Mouse (Mus musculus): Measurements from ENCODE around the gene Jade1. TPM values are rescaled to one million over a fixed set of nuclear protein-coding genes. Genes with fewer than 3 reads are reported as not detected.

The Jade1 gene
- polyA plus RNA-seq, 1 experiment from 2014 or later: 10.3 TPM

GRCm38 (mm10) chr3:41569943-41570342 is 14.4 kb downstream of the Jade1 start:
- ATAC-seq (ENCODE audit: insufficient read depth) (no peak), DNase-seq (no peak)
- H3K27ac ChIP-seq (ENCODE audit: low read depth): no peak overlapping the region
- no peaks in the 10 kb centered on the region for H3K9me3 ChIP-seq (ENCODE audit: low read depth, low read length)
- TF ChIP-seq CTCF (IDR thresholded peaks at IDR 0.05; ENCODE audit: low read depth): no peak
- no peak overlapping the region for H3K9ac ChIP-seq
- no peaks in the 10 kb centered on the region for H3K27me3 ChIP-seq (ENCODE audit: insufficient read depth, low read length)
- H3K4me2 ChIP-seq: no peak overlapping the region
- no peaks in the 10 kb centered on the region for H3K4me1 ChIP-seq (ENCODE audit: insufficient read depth)
- no peak overlapping the region for H3K4me3 ChIP-seq (ENCODE audit: low read depth, low read length)
- WGBS: 76% methylated on average over 5 of the region's 5 CpGs
- no peaks in the 10 kb centered on the region for H3K36me3 ChIP-seq (ENCODE audit: insufficient read depth)

- no peaks in the 10 kb centered on the region for H3K4me1 ChIP-seq (ENCODE audit: insufficient read depth)
- TF ChIP-seq CTCF (IDR thresholded peaks at IDR 0.05; ENCODE audit: low read depth): no peak
- DNase-seq: no peak
Measured at GRCm38 (mm10) chr3:41572131-41572530, 16.6 kb downstream of the Jade1 start.

GRCm38 (mm10) chr3:41572968-41573367 is 17.4 kb downstream of the Jade1 start:
- Histone ChIP-seq H3K4me2 (no peak overlapping the region), H3K4me3 (ENCODE audit: low read depth, low read length) (no peak overlapping the region), H3K4me1 (ENCODE audit: insufficient read depth) (no peaks in the 10 kb centered on the region), H3K9ac (no peak overlapping the region), H3K27ac (ENCODE audit: low read depth) (no peak overlapping the region), H3K9me3 (ENCODE audit: low read depth, low read length) (no peaks in the 10 kb centered on the region), H3K27me3 (ENCODE audit: insufficient read depth, low read length) (no peaks in the 10 kb centered on the region), H3K36me3 (ENCODE audit: insufficient read depth) (no peaks in the 10 kb centered on the region)
- ATAC-seq (ENCODE audit: insufficient read depth): no peak
- no peak for TF ChIP-seq CTCF (IDR thresholded peaks at IDR 0.05; ENCODE audit: low read depth)
- no peak for DNase-seq
- 85% methylated on average over 11 of the region's 11 CpGs for WGBS

More at GRCm38 (mm10) chr3:41572131-41572530, 16.6 kb downstream of the Jade1 start:
- Histone ChIP-seq H3K4me2 (no peak overlapping the region), H3K9ac (no peak overlapping the region), H3K27me3 (ENCODE audit: insufficient read depth, low read length) (no peaks in the 10 kb centered on the region), H3K27ac (ENCODE audit: low read depth) (no peak overlapping the region), H3K36me3 (ENCODE audit: insufficient read depth) (no peaks in the 10 kb centered on the region), H3K9me3 (ENCODE audit: low read depth, low read length) (no peaks in the 10 kb centered on the region), H3K4me3 (ENCODE audit: low read depth, low read length) (no peak overlapping the region)
- ATAC-seq (ENCODE audit: insufficient read depth): no peak
- WGBS: 69% methylated on average over 4 of the region's 4 CpGs

GRCm38 (mm10) chr3:41574208-41574607 is 18.7 kb downstream of the Jade1 start:
- H3K9me3 ChIP-seq (ENCODE audit: low read depth, low read length): no peaks in the 10 kb centered on the region
- H3K4me3 ChIP-seq (ENCODE audit: low read depth, low read length): no peak overlapping the region
- 76% methylated on average over 8 of the region's 8 CpGs for WGBS
- no peak overlapping the region for H3K4me2 ChIP-seq
- no peak overlapping the region for H3K9ac ChIP-seq
- H3K36me3 ChIP-seq (ENCODE audit: insufficient read depth): no peaks in the 10 kb centered on the region
- H3K27ac ChIP-seq (ENCODE audit: low read depth): no peak overlapping the region
- no peak for DNase-seq
- TF ChIP-seq CTCF (IDR thresholded peaks at IDR 0.05; ENCODE audit: low read depth): no peak
- H3K4me1 ChIP-seq (ENCODE audit: insufficient read depth): no peaks in the 10 kb centered on the region
- ATAC-seq (ENCODE audit: insufficient read depth): no peak
- no peaks in the 10 kb centered on the region for H3K27me3 ChIP-seq (ENCODE audit: insufficient read depth, low read length)

- Histone ChIP-seq H3K9ac (no peak overlapping the region), H3K27me3 (ENCODE audit: insufficient read depth, low read length) (no peaks in the 10 kb centered on the region), H3K36me3 (ENCODE audit: insufficient read depth) (no peaks in the 10 kb centered on the region), H3K27ac (ENCODE audit: low read depth) (no peak overlapping the region), H3K4me1 (ENCODE audit: insufficient read depth) (no peaks in the 10 kb centered on the region), H3K9me3 (ENCODE audit: low read depth, low read length) (no peaks in the 10 kb centered on the region), H3K4me2 (no peak overlapping the region), H3K4me3 (ENCODE audit: low read depth, low read length) (no peak overlapping the region)
- TF ChIP-seq CTCF (IDR thresholded peaks at IDR 0.05; ENCODE audit: low read depth): no peak
- WGBS: 53% methylated on average over 7 of the region's 7 CpGs
- ATAC-seq (ENCODE audit: insufficient read depth) (no peak), DNase-seq (no peak)
Measured at GRCm38 (mm10) chr3:41574720-41575435, 19.3 kb downstream of the Jade1 start.

- H3K4me1 ChIP-seq (ENCODE audit: insufficient read depth): peaks cover 6% of the 10 kb centered on the region; the same call in 1 of the 2 replicates
- H3K27me3 ChIP-seq (ENCODE audit: insufficient read depth, low read length): no peaks in the 10 kb centered on the region
Measured at GRCm38 (mm10) chr3:41575971-41576370, 20.4 kb downstream of the Jade1 start.

GRCm38 (mm10) chr3:41577240-41577639 is 21.7 kb downstream of the Jade1 start:
- H3K36me3 ChIP-seq (ENCODE audit: insufficient read depth): no peaks in the 10 kb centered on the region
- ATAC-seq (ENCODE audit: insufficient read depth) (no peak), DNase-seq (no peak)
- H3K4me1 ChIP-seq (ENCODE audit: insufficient read depth): peaks cover 6% of the 10 kb centered on the region; the same call in 1 of the 2 replicates
- TF ChIP-seq CTCF (IDR thresholded peaks at IDR 0.05; ENCODE audit: low read depth): no peak
- no peak overlapping the region for H3K27ac ChIP-seq (ENCODE audit: low read depth)
- no peak overlapping the region for H3K4me3 ChIP-seq (ENCODE audit: low read depth, low read length)
- H3K9ac ChIP-seq: no peak overlapping the region
- WGBS: 81% methylated on average over 2 of the region's 2 CpGs
- no peaks in the 10 kb centered on the region for H3K27me3 ChIP-seq (ENCODE audit: insufficient read depth, low read length)
- H3K9me3 ChIP-seq (ENCODE audit: low read depth, low read length): no peaks in the 10 kb centered on the region
- H3K4me2 ChIP-seq: no peak overlapping the region

More at GRCm38 (mm10) chr3:41575971-41576370, 20.4 kb downstream of the Jade1 start:
- no peak overlapping the region for H3K9ac ChIP-seq
- DNase-seq (no peak), ATAC-seq (ENCODE audit: insufficient read depth) (no peak)
- H3K27ac ChIP-seq (ENCODE audit: low read depth): no peak overlapping the region
- TF ChIP-seq CTCF (IDR thresholded peaks at IDR 0.05; ENCODE audit: low read depth): no peak
- H3K36me3 ChIP-seq (ENCODE audit: insufficient read depth): no peaks in the 10 kb centered on the region
- 62% methylated on average over 5 of the region's 5 CpGs for WGBS
- no peaks in the 10 kb centered on the region for H3K9me3 ChIP-seq (ENCODE audit: low read depth, low read length)
- no peak overlapping the region for H3K4me3 ChIP-seq (ENCODE audit: low read depth, low read length)
- H3K4me2 ChIP-seq: no peak overlapping the region

Measured in lung, embryonic 14.5 days (tissue).